Mouse (Mus musculus): Measurements from ENCODE around the gene Itln1. TPM values are rescaled to one million over a fixed set of nuclear protein-coding genes. Genes with fewer than 3 reads are reported as not detected.
A peak's percentile ranks its signal among the peaks of the same experiment; 100 is the strongest.

Gene Itln1
- polyA plus RNA-seq, 1 experiment from 2014 or later, result not detected

GRCm38 (mm10) chr1:171503250-171503591 is 31.9 kb downstream of the Itln1 start, which contains the start of gene Alyref2:
TSS of gene Alyref2 (plus strand) at chr1:171503478.
- no peaks in the 10 kb centered on the region for H3K27me3 ChIP-seq (ENCODE audit: control insufficient read depth, insufficient read depth, low read length)
- peak within 1 kb of the TSS; percentile 97 for H3K27ac ChIP-seq (ENCODE audit: low read depth, low read length)
- DNase-seq (ENCODE audit: low spot score) (peak; percentile 95), ATAC-seq (ENCODE audit: insufficient read depth, low FRiP score, low TSS enrichment) (peak; percentile 86)
- under 1% methylated on average over 19 of the region's 19 CpGs for WGBS
- H3K9ac ChIP-seq (ENCODE audit: low read length), result peak within 1 kb of the TSS; percentile 79
- H3K4me2 ChIP-seq (ENCODE audit: low read depth), result peak within 1 kb of the TSS; percentile 59
- H3K4me1 ChIP-seq (ENCODE audit: control insufficient read depth, insufficient read depth, low read length), result no peaks in the 10 kb centered on the region; the same call in 1 of the 2 replicates
- no peaks in the 10 kb centered on the region for H3K9me3 ChIP-seq (ENCODE audit: control insufficient read depth, low read length)
- no peaks in the 10 kb centered on the region for H3K36me3 ChIP-seq (ENCODE audit: control insufficient read depth, insufficient read depth, low read length)
- H3K4me3 ChIP-seq (ENCODE audit: low read depth, low read length), result peak within 1 kb of the TSS; percentile 54

- Histone ChIP-seq H3K4me1 (ENCODE audit: control insufficient read depth, insufficient read depth, low read length) (no peaks in the 10 kb centered on the region; the same call in 1 of the 2 replicates), H3K9ac (ENCODE audit: low read length) (peak overlapping the region; percentile 79; the same call in 1 of the 2 replicates), H3K36me3 (ENCODE audit: control insufficient read depth, insufficient read depth, low read length) (no peaks in the 10 kb centered on the region), H3K9me3 (ENCODE audit: control insufficient read depth, low read length) (no peaks in the 10 kb centered on the region), H3K27ac (ENCODE audit: low read depth, low read length) (peak overlapping the region; percentile 97), H3K4me2 (ENCODE audit: low read depth) (peak overlapping the region; percentile 59; the same call in 1 of the 2 replicates), H3K4me3 (ENCODE audit: low read depth, low read length) (no peak overlapping the region), H3K27me3 (ENCODE audit: control insufficient read depth, insufficient read depth, low read length) (no peaks in the 10 kb centered on the region)
- DNase-seq (ENCODE audit: low spot score), result peak; percentile 67
- WGBS, result under 1% methylated on average over 14 of the region's 14 CpGs
- peak; percentile 82 for ATAC-seq (ENCODE audit: insufficient read depth, low FRiP score, low TSS enrichment)
Measured at GRCm38 (mm10) chr1:171502388-171503249, 32.5 kb downstream of the Itln1 start.

GRCm38 (mm10) chr1:171501636-171502080 is 33.4 kb downstream of the Itln1 start:
- no peak overlapping the region for H3K9ac ChIP-seq (ENCODE audit: low read length)
- H3K4me2 ChIP-seq (ENCODE audit: low read depth), result peak overlapping the region; percentile 15; the same call in 1 of the 2 replicates
- DNase-seq (ENCODE audit: low spot score), result peak; percentile 55
- H3K36me3 ChIP-seq (ENCODE audit: control insufficient read depth, insufficient read depth, low read length), result no peaks in the 10 kb centered on the region
- no peaks in the 10 kb centered on the region for H3K9me3 ChIP-seq (ENCODE audit: control insufficient read depth, low read length)
- no peak for ATAC-seq (ENCODE audit: insufficient read depth, low FRiP score, low TSS enrichment)
- H3K27me3 ChIP-seq (ENCODE audit: control insufficient read depth, insufficient read depth, low read length), result no peaks in the 10 kb centered on the region
- H3K4me1 ChIP-seq (ENCODE audit: control insufficient read depth, insufficient read depth, low read length), result no peaks in the 10 kb centered on the region; the same call in 1 of the 2 replicates
- H3K27ac ChIP-seq (ENCODE audit: low read depth, low read length), result peak overlapping the region; percentile 21; the same call in 1 of the 2 replicates
- H3K4me3 ChIP-seq (ENCODE audit: low read depth, low read length), result no peak overlapping the region
- WGBS, result 8% methylated on average over 5 of the region's 5 CpGs

GRCm38 (mm10) chr1:171501016-171501610 is 34.0 kb downstream of the Itln1 start:
- DNase-seq (ENCODE audit: low spot score) (no peak), ATAC-seq (ENCODE audit: insufficient read depth, low FRiP score, low TSS enrichment) (no peak)
- WGBS, result 63% methylated on average over 6 of the region's 6 CpGs
- Histone ChIP-seq H3K36me3 (ENCODE audit: control insufficient read depth, insufficient read depth, low read length) (no peaks in the 10 kb centered on the region), H3K27me3 (ENCODE audit: control insufficient read depth, insufficient read depth, low read length) (no peaks in the 10 kb centered on the region), H3K4me3 (ENCODE audit: low read depth, low read length) (no peak overlapping the region), H3K27ac (ENCODE audit: low read depth, low read length) (no peak overlapping the region), H3K4me1 (ENCODE audit: control insufficient read depth, insufficient read depth, low read length) (no peaks in the 10 kb centered on the region; the same call in 1 of the 2 replicates), H3K4me2 (ENCODE audit: low read depth) (no peak overlapping the region), H3K9me3 (ENCODE audit: control insufficient read depth, low read length) (no peaks in the 10 kb centered on the region), H3K9ac (ENCODE audit: low read length) (no peak overlapping the region)

- Histone ChIP-seq H3K9me3 (ENCODE audit: control insufficient read depth, low read length) (no peaks in the 10 kb centered on the region), H3K9ac (ENCODE audit: low read length) (no peak overlapping the region), H3K4me1 (ENCODE audit: control insufficient read depth, insufficient read depth, low read length) (no peaks in the 10 kb centered on the region; the same call in 1 of the 2 replicates), H3K36me3 (ENCODE audit: control insufficient read depth, insufficient read depth, low read length) (no peaks in the 10 kb centered on the region), H3K27ac (ENCODE audit: low read depth, low read length) (no peak overlapping the region), H3K4me2 (ENCODE audit: low read depth) (no peak overlapping the region), H3K27me3 (ENCODE audit: control insufficient read depth, insufficient read depth, low read length) (no peaks in the 10 kb centered on the region), H3K4me3 (ENCODE audit: low read depth, low read length) (no peak overlapping the region)
- ATAC-seq (ENCODE audit: insufficient read depth, low FRiP score, low TSS enrichment), result no peak
- no peak for DNase-seq (ENCODE audit: low spot score)
- WGBS, result 85% methylated on average over 5 of the region's 5 CpGs
Measured at GRCm38 (mm10) chr1:171499856-171500255, 35.2 kb downstream of the Itln1 start.

- no peak overlapping the region for H3K4me2 ChIP-seq (ENCODE audit: low read depth)
- 88% methylated on average over 6 of the region's 6 CpGs for WGBS
- no peak overlapping the region for H3K4me3 ChIP-seq (ENCODE audit: low read depth, low read length)
- H3K9me3 ChIP-seq (ENCODE audit: control insufficient read depth, low read length), result no peaks in the 10 kb centered on the region
- H3K9ac ChIP-seq (ENCODE audit: low read length), result no peak overlapping the region
- H3K27me3 ChIP-seq (ENCODE audit: control insufficient read depth, insufficient read depth, low read length), result no peaks in the 10 kb centered on the region
- no peak for ATAC-seq (ENCODE audit: insufficient read depth, low FRiP score, low TSS enrichment)
- H3K4me1 ChIP-seq (ENCODE audit: control insufficient read depth, insufficient read depth, low read length), result no peaks in the 10 kb centered on the region
- no peaks in the 10 kb centered on the region for H3K36me3 ChIP-seq (ENCODE audit: control insufficient read depth, insufficient read depth, low read length)
- no peak for DNase-seq (ENCODE audit: low spot score)
- no peak overlapping the region for H3K27ac ChIP-seq (ENCODE audit: low read depth, low read length)
Measured at GRCm38 (mm10) chr1:171495371-171495770, 39.7 kb downstream of the Itln1 start.

GRCm38 (mm10) chr1:171494241-171494640 is 40.9 kb downstream of the Itln1 start:
- Histone ChIP-seq H3K27me3 (ENCODE audit: control insufficient read depth, insufficient read depth, low read length) (no peaks in the 10 kb centered on the region), H3K9me3 (ENCODE audit: control insufficient read depth, low read length) (no peaks in the 10 kb centered on the region), H3K4me1 (ENCODE audit: control insufficient read depth, insufficient read depth, low read length) (no peaks in the 10 kb centered on the region), H3K4me2 (ENCODE audit: low read depth) (no peak overlapping the region), H3K27ac (ENCODE audit: low read depth, low read length) (no peak overlapping the region), H3K36me3 (ENCODE audit: control insufficient read depth, insufficient read depth, low read length) (no peaks in the 10 kb centered on the region), H3K4me3 (ENCODE audit: low read depth, low read length) (no peak overlapping the region), H3K9ac (ENCODE audit: low read length) (no peak overlapping the region)
- DNase-seq (ENCODE audit: low spot score), result no peak
- ATAC-seq (ENCODE audit: insufficient read depth, low FRiP score, low TSS enrichment), result no peak
- WGBS, result 93% methylated on average over 13 of the region's 13 CpGs

GRCm38 (mm10) chr1:171478968-171479367 is 56.1 kb downstream of the Itln1 start:
- Histone ChIP-seq H3K27me3 (ENCODE audit: control insufficient read depth, insufficient read depth, low read length) (no peaks in the 10 kb centered on the region), H3K4me2 (ENCODE audit: low read depth) (no peak overlapping the region), H3K27ac (ENCODE audit: low read depth, low read length) (no peak overlapping the region), H3K9me3 (ENCODE audit: control insufficient read depth, low read length) (no peaks in the 10 kb centered on the region), H3K36me3 (ENCODE audit: control insufficient read depth, insufficient read depth, low read length) (no peaks in the 10 kb centered on the region), H3K4me1 (ENCODE audit: control insufficient read depth, insufficient read depth, low read length) (no peaks in the 10 kb centered on the region), H3K9ac (ENCODE audit: low read length) (no peak overlapping the region), H3K4me3 (ENCODE audit: low read depth, low read length) (no peak overlapping the region)
- 50% methylated on average over 2 of the region's 2 CpGs for WGBS
- ATAC-seq (ENCODE audit: insufficient read depth, low FRiP score, low TSS enrichment) (no peak), DNase-seq (ENCODE audit: low spot score) (peak; percentile 33)
